Mouse (Mus musculus) kidney, adult 18-20 months (tissue): ENCODE results near the gene Ap1s1.
A peak's percentile ranks its signal among the peaks of the same experiment; 100 is the strongest.

Experiments
- DNase-seq: peaks from one replicate; pipeline ENCODE4 v3.0.0; 2021

The Ap1s1 gene

GRCm38 (mm10) chr5:137062601-137063000 lies 16.7 kb upstream of the Ap1s1 start:
- DNase-seq, result no peak

DNA sequence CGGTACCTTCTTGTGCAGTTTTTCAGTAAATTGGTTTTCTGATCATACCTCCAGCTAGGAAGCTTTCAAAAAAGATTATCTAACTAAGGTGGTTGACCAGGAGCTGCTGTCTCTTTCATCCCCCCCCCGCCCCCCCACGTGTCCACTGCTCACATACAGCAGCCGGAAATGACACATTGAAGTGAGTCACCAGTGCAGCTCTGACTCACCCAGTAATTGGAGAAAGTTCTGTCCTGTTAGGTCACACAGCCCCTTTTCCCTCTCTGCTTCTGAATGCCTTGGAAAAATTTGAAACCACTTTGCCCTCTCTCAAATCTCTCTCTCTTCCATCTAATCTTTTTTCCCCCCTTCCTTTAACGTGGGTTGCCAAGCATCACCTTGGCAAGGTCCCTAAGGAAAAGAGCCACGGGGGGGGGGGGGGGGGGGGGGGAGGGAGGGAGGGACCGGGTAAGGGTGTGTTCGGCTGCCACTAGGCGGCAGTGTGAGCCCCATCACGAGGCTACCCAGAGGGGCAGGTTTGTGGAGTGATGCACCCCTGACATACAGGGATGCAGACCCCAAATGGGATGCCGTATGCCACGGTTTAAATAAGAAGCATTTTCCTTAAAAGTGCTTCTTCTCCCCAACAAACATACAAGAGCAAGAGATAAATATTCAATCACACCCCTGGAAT lies 16.0 kb upstream of the Ap1s1 start:
- peak; percentile 64 for DNase-seq

DNA sequence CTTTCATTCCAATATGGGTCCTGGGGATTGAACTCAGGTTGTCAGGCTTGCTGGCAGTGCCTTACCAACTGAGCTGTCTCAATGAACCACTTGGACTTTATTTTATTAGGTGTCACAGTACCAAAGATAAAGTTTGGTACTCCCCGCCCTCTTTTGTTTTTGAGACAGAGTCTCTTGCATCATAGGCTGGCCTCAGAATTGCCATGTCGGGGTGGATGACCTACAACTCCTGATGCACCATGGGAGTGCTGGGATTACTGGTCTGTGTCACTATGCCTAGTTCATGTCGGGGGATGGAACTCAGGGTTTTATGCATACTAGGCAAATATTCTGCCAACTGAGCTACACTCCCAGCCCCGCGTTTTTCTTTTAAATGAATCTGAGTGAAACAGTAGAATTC lies 8.9 kb upstream of the Ap1s1 start:
- DNase-seq, result no peak

GRCm38 (mm10) chr5:137054299-137054698 lies 8.4 kb upstream of the Ap1s1 start:
- DNase-seq, result no peak

- no peak for DNase-seq
Measured at GRCm38 (mm10) chr5:137051914-137052505, 6.1 kb upstream of the Ap1s1 start.

DNA sequence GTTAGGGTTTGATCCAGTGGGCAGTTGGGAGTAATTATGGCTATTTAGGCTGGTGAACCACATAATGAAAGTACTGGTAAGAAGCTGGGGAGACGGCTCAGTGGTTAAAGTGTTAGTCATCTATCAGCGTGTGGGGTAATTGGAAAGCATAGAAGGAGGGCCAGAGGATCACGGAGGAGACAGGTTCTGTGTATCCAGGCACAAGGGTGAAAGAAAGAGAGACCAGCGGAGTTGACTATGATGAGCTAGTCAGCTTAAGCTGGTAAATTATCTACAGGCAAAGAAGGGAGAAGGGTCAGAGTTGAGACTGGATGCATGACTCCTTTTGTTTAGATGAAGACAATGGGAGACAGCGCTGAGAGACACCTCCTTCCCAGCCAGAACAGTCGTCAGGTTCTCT lies 5.2 kb upstream of the Ap1s1 start:
- no peak for DNase-seq

DNA sequence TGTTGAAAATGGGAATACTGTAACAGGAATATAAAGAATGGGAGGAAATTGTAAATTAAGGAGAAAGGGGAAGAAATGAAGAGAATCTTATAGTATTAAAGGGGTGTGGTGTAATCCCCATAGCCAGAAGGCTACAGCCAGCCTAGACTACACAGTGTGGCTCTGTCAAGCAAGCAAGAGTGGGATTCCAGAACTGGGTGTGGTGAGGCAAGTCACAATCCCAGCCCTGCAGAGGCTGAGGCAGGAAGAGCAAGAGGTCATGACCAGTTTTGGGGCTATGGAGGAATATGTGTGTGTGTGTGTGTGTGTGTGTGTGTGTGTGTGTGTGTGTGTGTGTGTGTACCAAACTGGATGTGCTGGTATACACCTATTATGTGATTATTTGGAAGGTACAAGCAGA lies 1.1 kb upstream of the Ap1s1 start:
- DNase-seq, result no peak

GRCm38 (mm10) chr5:137046324-137046718 lies 386 bp upstream of the Ap1s1 start:
- DNase-seq, result no peak

GRCm38 (mm10) chr5:137043997-137044396 lies 1.9 kb downstream of the Ap1s1 start:
- DNase-seq, result no peak

DNA sequence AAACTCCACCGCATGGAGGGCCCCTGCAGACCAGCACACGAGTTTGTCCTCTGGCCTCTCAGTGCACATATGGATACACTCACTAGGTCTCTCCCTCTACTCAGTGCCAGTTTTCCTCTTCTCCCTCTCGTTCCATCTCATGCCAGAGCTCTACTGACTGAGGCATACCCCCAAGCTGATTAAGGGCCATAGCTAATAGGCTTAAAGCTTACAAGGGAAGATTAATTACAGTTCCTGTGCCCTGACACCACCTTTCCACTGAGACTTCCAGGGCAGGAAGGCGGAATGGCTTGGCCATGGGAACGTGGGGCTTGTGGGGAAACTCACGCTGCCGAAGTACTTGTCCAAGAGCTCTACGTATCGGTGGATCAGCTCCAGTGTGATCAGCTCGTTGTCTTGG lies 4.5 kb downstream of the Ap1s1 start:
- no peak for DNase-seq

GRCm38 (mm10) chr5:137039453-137039852 lies 6.5 kb downstream of the Ap1s1 start:
- no peak for DNase-seq

GRCm38 (mm10) chr5:137036211-137036610 lies 9.7 kb downstream of the Ap1s1 start:
- no peak for DNase-seq

DNA sequence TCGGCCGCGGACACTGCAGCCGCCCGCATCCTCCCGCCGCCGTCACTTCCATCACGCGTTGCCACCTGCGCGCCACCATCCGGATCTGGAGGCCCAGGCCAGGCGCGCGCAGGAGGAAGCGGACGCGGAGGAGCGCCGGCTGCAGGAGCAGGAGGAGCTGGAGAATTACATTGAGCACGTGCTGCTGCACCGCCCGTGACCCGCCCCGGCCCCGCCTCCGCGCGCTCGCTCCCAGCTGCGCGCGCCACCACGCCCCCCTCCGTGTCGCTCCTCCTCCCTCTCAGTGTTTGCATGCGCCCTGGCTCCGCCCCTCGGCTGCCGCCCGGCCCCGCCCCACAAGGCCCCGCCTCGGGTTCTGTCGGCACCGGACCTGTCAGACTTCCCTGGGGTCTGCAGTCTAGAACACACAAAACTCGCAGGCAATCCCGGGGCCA lies 13.3 kb downstream of the Ap1s1 start:
- DNase-seq, result peak; percentile 91

DNA sequence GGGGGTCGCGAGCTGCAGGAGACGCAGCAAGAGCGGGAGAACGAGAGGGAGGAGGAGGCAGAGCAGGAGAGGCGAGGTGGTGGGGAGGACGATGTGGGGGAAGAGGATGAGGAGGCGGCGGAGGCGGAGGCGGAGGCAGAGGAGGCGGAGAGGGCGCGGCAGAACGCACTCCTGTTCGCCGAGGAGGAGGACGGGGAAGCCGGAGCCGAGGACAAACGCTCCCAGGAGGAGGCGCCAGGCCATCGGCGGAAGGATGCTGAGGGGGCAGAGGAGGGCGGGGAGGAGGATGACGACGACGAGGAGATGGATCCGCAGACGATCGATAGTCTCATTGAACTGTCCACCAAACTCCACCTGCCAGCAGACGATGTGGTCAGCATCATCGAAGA lies 13.9 kb downstream of the Ap1s1 start:
- no peak for DNase-seq

GRCm38 (mm10) chr5:137031076-137032032 lies 14.6 kb downstream of the Ap1s1 start:
- DNase-seq, result no peak

- no peak for DNase-seq
Measured at GRCm38 (mm10) chr5:137030416-137030810, 15.5 kb downstream of the Ap1s1 start.

GRCm38 (mm10) chr5:137029643-137030415 lies 16.1 kb downstream of the Ap1s1 start:
- peak; percentile 98 for DNase-seq

DNA sequence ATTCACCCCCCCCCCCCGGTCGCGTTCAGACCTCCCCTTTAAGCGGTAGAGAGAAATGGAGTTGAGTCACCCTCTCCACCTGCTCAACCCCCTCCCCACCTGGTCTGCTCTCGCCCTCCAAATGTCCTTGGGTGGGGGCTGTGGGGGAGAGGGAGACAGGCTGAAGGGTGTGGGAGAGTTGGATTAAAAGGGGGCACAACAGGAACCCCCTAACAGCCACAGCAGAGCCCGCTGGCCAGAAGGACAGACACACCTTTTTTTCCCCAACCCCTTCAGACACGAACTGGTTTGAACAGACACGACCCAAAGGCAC lies 16.7 kb downstream of the Ap1s1 start:
- DNase-seq, result no peak

DNA sequence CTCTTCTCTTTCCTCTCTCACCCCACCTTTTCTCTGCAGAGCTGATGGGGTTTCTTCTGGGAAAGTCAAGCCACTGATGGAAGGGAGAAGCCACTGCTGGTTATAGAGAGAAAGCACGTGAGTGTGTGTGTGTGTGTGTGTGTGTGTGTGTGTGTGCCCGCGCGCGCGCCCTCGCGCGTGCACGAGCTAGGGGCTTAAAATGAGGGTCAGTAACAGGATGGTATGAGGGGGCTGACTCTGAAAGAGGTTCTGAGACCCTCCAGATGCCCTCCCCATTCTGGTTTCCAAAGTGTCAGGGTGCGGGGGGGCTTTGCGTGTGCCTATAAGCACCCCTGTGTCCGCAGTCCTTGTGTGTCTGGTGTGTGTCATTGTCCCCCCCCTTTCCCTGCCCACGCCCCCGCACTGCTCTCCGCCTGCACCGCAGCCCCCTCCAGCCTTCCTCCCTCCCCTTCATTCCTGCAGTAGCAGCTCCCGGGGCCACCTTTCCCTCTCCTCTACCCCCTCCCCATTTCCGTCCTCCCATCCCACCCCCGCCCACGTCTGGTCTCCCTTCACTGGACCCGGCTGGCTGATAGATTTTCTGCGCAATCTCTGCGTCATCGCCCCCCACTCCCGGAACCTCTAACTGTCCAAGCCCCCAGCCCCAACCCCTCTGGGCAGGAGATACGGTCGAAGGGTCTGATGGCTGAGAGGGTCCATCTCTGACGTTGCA lies 17.2 kb downstream of the Ap1s1 start:
- no peak for DNase-seq

DNA sequence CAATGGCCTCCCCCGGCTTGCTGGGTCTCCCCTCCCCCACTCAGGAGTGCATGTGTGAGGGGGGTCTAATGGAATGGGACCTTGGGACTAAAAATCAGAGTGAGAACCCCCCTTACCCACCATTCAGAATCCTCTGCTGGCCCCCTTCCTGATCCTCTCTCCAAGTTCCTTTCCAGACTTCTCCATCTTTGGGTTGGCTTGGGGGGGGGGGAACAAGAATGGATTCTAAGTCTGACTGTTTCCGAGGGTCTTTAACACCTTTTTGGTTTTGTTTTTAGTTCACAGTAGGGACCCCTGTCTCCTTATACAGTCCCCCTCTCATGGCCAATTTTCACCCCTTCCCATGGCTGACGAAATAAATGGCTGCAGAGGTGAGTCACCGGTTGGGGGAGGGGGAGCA lies 19.8 kb downstream of the Ap1s1 start, which contains the start of gene Vgf:
Gene Vgf (plus strand): TSS at position 301 of the 400 bp plus-strand sequence.
- no peak for DNase-seq

DNA sequence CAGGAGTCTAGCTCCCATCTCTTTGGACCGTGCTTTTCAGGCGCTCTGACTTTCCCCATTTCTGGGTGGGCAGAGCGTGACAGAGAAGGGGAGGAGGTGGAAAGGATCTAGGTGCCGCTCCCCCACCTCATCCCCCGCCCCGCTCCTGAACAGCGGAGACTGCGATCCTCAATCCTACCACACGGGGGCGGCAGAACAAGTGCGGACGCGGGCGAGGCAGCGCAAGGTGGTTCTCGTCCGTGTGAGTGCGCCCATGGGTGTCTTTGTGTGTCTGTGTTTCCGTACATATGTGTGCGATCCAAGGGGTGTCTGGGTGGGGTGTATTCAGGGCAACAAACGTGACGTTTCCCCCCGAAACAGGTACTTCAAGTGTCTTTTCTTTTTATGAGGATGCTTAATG lies 20.8 kb downstream of the Ap1s1 start:
- peak; percentile 83 for DNase-seq

- DNase-seq, result no peak
Measured at GRCm38 (mm10) chr5:137024318-137024717, 21.6 kb downstream of the Ap1s1 start.
